Mouse (Mus musculus) kidney, adult 2 months (tissue): ENCODE data around the gene Sirt3. TPM values are rescaled to one million over a fixed set of nuclear protein-coding genes. Genes with fewer than 3 reads are reported as not detected.

Experiments used
- DNase-seq: peaks from one replicate; pipeline ENCODE4 v3.0.0; 2021
- H3K27ac ChIP-seq: fragments of 200-500 bp; 2 replicates; pipeline ENCODE4 v1.5.1; 2012; ENCODE audit warnings: low read depth, low read length, control low read depth, inconsistent platforms; ENCODE audit not compliant: insufficient read depth
- H3K27me3 ChIP-seq: fragments of 200-500 bp; replicated peaks from 2 replicates; pipeline ENCODE4 v1.6.1; 2012; ENCODE audit warnings: mild to moderate bottlenecking, moderate library complexity, low read length, inconsistent platforms; ENCODE audit not compliant: control insufficient read depth, insufficient read depth
- H3K36me3 ChIP-seq: fragments of 200-500 bp; 2 replicates; pipeline ENCODE4 v1.6.1; 2012; ENCODE audit warnings: mild to moderate bottlenecking, moderate library complexity, low read length, inconsistent platforms; ENCODE audit not compliant: control insufficient read depth, insufficient read depth
- H3K4me1 ChIP-seq: fragments of 200-500 bp; 2 replicates; pipeline ENCODE4 v1.6.1; 2011; ENCODE audit warnings: low read length; ENCODE audit not compliant: control insufficient read depth, insufficient read depth
- H3K4me3 ChIP-seq: fragments of 200-500 bp; 2 replicates; pipeline ENCODE4 v1.5.1; 2011; ENCODE audit warnings: mild to moderate bottlenecking, low read depth, low read length, control low read depth; ENCODE audit not compliant: insufficient read depth
- CTCF ChIP-seq: fragments of 200-500 bp; conservative IDR thresholded peaks from 2 replicates; pipeline ENCODE4 v1.5.1; 2011; ENCODE audit warnings: low read depth, mild to moderate bottlenecking, control low read depth, low read length, moderate library complexity, mixed read lengths; ENCODE audit not compliant: insufficient read depth, insufficient read length
- POLR2A ChIP-seq: fragments of 200-500 bp; IDR thresholded peaks from one replicate; pipeline ENCODE4 v1.6.1; 2011; ENCODE audit warnings: low read depth, low read length, control low read depth
- WGBS: fragments of 180-500 bp; shearing (Covaris S2); methylation state at CpG from one replicate; pipeline ENCODE4 v1.1.7; 2018; 5-methylcytosine and 5-hydroxymethylcytosine counted together
- polyA plus RNA-seq: library from polyadenylated mRNA; depleted of rRNA; stranded (reverse); fragments of >200 nt; gene quantifications from 2 replicates; pipeline ENCODE4 v1.2.3, GENCODE M21; 2012

Gene Sirt3
- polyA plus RNA-seq, 1 experiment, result 155 TPM

DNA sequence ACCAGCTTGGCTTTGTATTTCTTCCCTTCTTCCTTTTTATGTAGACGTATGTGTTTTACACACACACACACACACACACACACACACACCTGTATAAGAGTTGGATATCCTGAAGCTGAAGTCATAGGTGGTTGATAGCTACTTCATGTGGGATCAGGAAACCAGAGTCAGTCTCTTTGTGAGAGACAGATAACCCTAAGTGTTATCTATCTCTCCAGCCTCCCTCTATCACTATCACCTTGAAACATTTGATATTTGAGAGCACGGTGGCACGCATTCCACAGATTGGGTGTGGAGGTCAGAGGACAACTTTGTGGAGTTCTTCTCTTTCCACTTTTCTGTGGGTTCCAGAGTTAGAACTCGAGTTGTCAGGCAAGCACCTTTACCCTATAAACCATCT is 37.8 kb upstream of the Sirt3 start:
- TF ChIP-seq POLR2A (no peak), CTCF (no peak)
- peaks cover 13% of the 10 kb centered on the region for H3K4me1 ChIP-seq
- H3K4me3 ChIP-seq, result no peak overlapping the region
- H3K27me3 ChIP-seq, result no peaks in the 10 kb centered on the region
- WGBS, result 63% methylated on average over 4 of the region's 4 CpGs
- H3K27ac ChIP-seq, result no peak overlapping the region
- H3K36me3 ChIP-seq, result no peaks in the 10 kb centered on the region
- no peak for DNase-seq

DNA sequence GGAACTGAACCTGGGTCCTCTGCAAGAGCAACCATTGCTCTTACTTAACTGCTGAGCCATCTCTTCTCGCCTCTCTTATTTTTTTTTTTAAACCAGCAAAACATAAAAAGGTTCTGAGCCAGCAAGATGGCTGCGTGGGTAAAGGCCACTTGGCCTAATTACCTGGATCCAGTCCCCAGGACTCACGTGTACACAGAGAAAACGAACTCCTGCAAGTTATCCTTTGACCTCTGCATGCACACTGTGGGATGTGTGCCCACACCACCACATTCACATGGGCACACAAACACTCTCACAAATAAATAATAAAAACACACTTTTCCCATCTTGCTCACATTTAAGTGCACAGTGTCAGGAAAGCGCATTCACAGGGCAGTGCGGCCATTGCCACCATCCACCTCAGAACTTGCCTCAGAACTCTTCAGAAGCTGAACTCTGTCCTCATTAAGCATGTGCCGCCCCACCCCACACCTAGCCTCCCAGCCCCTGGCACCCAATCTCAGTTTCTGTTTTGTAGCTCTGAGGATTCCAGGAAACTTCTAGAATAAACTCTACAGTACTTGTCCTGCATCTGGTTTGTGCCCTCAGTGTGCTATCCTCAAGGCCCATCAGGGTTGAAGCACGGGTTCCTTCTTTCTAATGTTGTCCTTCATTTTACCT is 32.1 kb upstream of the Sirt3 start:
- no peak for TF ChIP-seq CTCF
- no peak for TF ChIP-seq POLR2A
- H3K27ac ChIP-seq, result peak overlapping the region; percentile 90
- no peaks in the 10 kb centered on the region for H3K36me3 ChIP-seq
- H3K4me3 ChIP-seq, result no peak overlapping the region
- H3K4me1 ChIP-seq, result peaks cover 12% of the 10 kb centered on the region; the same call in 1 of the 2 replicates
- H3K27me3 ChIP-seq, result no peaks in the 10 kb centered on the region
- DNase-seq, result peak; percentile 91
- WGBS, result 61% methylated on average over 8 of the region's 8 CpGs

DNA sequence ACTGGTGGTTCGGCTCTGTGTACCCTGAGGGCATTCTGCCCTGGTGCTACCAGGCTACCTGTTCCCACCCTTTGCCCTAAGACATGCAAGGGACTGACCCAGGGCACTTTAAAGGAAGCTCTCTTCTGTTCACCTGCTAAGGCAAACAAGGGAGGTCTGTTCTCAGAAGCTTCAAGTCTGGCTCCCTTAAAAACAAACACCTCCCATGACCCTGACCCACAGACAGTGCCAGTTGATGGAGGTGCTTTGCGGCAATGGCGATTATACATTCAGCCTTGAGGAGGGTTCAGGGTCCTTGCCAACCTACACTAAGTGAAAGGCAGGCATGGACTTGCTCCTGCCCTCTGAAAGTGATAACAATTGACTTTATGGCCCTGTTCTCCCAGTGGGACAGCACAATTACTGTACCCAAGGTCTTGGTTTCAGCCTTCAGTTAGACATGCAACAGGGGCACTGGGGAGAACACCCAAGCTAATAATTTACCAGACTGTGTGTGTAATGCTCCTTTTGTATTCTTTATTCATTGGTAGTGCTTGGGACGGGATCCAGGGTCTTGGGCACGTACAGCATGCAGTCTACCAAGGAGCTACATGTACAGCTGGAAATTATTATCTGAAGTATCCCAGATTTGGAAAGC is 30.9 kb upstream of the Sirt3 start:
- H3K27me3 ChIP-seq, result no peaks in the 10 kb centered on the region
- TF ChIP-seq POLR2A (no peak), CTCF (no peak)
- peaks cover 12% of the 10 kb centered on the region; the same call in 1 of the 2 replicates for H3K4me1 ChIP-seq
- peak overlapping the region; percentile 77 for H3K27ac ChIP-seq
- no peak overlapping the region for H3K4me3 ChIP-seq
- 28% methylated on average over 5 of the region's 5 CpGs for WGBS
- peak; percentile 88 for DNase-seq
- no peaks in the 10 kb centered on the region for H3K36me3 ChIP-seq

DNA sequence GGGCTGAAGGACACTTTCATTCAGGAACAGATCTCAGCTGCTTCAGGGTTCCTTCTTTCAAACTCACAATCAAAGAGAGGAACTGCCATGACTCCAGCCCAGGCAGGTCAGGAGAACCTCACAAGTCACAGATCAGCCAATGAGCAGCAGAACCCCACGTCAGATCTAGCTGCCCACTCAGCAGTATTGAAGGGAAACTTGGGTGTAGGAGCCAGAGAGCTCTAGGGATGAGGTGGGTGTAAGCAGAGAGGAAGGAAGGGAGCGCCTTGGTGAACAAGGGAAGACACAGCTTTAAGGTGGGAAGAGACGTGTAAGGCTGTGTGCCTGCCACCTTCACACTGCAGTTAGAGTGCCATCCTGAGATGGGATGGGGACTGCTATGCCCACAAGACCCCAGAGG is 30.2 kb upstream of the Sirt3 start:
- DNase-seq, result no peak
- Histone ChIP-seq H3K4me1 (peaks cover 12% of the 10 kb centered on the region; the same call in 1 of the 2 replicates), H3K4me3 (no peak overlapping the region), H3K27ac (peak overlapping the region; percentile 77), H3K27me3 (no peaks in the 10 kb centered on the region), H3K36me3 (no peaks in the 10 kb centered on the region)
- TF ChIP-seq CTCF (no peak), POLR2A (no peak)
- WGBS, result 59% methylated on average over 3 of the region's 3 CpGs

DNA sequence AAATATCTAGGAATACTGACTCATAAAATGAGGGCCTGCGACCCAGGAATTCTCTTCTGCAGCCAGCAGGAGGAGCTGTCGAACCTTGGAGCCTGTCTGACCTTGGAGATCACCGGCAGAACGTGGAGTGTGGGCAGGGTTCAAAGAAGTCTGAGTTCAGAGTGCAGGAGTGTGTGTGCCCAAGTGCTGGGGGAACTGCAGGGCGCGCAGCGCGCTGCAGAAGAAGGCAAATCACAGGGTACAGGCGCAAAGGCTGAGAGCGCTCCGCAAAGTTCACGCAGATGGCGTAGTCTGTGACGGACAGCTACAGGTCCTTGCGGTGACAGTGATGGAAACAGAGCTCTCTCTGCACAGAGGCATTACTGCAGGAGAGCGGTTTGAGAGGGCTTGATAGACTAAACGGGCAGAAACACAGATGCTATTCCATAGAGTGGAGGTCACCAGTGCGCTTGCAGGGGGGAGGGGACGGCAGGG is 26.6 kb upstream of the Sirt3 start:
- Histone ChIP-seq H3K4me3 (peak overlapping the region; percentile 30), H3K27me3 (no peaks in the 10 kb centered on the region), H3K27ac (peak overlapping the region; percentile 6; the same call in 1 of the 2 replicates), H3K36me3 (no peaks in the 10 kb centered on the region), H3K4me1 (peaks cover 8% of the 10 kb centered on the region; the same call in 1 of the 2 replicates)
- WGBS, result 1% methylated on average over 19 of the region's 19 CpGs
- TF ChIP-seq POLR2A, result no peak
- TF ChIP-seq CTCF, result peak; percentile 91
- DNase-seq, result peak; percentile 94

DNA sequence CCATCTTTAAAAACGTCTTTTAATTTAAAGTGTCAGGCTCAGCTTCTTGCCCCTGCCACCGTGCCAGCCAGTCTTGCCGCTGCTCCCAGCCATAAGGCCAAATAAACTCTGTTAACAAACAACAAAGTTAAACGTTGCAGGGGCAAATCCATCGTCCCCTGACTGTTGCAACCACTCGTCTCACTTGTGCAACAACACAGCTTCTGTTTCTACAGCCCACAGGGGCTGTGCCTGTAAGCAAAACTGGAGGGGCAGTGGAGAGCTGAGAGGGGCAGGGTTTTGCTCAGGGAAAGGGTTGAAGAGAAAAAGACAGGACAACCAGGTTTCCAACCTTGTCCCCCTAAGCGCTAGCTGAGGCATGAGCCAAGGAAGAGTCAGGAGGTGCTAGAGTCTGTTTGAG is 26.1 kb upstream of the Sirt3 start:
- TF ChIP-seq POLR2A, result no peak
- TF ChIP-seq CTCF, result no peak
- WGBS, result 42% methylated on average over 7 of the region's 7 CpGs
- H3K4me3 ChIP-seq, result no peak overlapping the region
- H3K36me3 ChIP-seq, result no peaks in the 10 kb centered on the region
- H3K27me3 ChIP-seq, result no peaks in the 10 kb centered on the region
- H3K27ac ChIP-seq, result no peak overlapping the region; the same call in 1 of the 2 replicates
- no peak for DNase-seq
- H3K4me1 ChIP-seq, result peaks cover 8% of the 10 kb centered on the region; the same call in 1 of the 2 replicates

DNA sequence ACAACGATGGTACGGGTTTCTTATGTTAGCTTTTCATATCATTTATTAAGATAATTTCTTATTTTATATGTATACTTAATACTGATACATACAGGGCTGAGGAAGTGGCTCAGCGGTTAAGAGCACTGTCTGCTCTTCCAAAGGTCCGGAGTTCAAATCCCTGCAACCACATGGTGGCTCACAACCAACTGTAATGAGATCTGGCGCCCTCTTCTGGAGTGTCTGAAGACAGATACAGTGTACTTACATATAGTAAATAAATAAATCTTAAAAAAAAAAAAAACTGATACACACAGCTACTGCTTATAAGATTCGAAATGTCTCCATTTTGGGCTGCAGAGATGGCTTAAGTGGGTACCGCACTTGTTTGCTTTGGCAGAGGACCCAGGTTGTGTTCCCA is 25.6 kb upstream of the Sirt3 start:
- Histone ChIP-seq H3K4me1 (peaks cover 8% of the 10 kb centered on the region; the same call in 1 of the 2 replicates), H3K27ac (no peak overlapping the region), H3K27me3 (no peaks in the 10 kb centered on the region), H3K36me3 (no peaks in the 10 kb centered on the region), H3K4me3 (no peak overlapping the region)
- TF ChIP-seq CTCF (0 out of 2 replicates have a peak, but pooled peaks have one; percentile 7), POLR2A (no peak)
- peak; percentile 30 for DNase-seq
- 83% methylated on average over 7 of the region's 7 CpGs for WGBS
